Comparison of ENCODE assay signal across 17 mouse cellular contexts in the genomic region with DNA sequence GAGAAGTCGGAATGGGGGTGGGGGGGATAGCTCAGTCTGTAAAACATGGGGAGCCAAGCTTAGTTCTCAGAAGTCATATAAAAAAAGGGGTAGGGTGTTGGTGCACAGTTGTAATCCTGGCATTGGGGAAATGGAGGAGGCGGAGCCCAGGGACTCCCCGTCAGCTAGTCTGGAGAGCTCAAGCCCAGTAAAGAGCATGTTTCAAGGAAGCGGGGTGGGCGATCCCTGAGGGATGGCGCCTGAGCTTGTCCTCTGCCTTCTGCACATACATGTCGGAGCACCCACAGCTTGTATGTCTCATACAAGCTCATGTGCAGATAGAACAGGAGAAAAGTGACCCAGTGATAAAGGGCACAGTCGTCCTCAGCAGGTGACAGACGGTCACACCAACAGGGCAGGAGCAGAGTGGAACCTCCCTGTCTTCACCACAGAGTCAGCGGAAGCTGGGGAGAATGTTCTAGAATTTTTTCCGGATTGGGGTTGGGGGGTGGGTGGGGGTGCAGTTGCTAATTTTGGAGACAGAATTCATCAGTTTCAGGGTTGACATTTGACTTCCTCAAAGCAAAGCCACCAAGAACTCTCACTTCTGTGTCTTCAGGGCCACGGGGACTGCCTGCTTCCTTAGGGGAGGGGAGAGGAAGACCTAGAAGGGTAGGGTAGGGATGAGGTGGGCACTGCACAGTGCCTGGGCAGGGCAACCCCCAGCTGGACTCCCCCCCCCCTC.
DNase-seq lines count a peak whose midpoint lies in the region; ATAC-seq lines count a peak whose summit lies in the region.
"Had no signal": no experiment of that assay in that cellular context is flagged by ENCODE, and none has a peak within 500 bp of the region (broad histone marks: within the 10 kb centered on the region; RNA-seq: fewer than 3 reads in every experiment).

No protein-coding gene starts in this region.

- no peak for DNase-seq in hindbrain, embryonic 14.5 days (ENCODE audit: low spot score)
- DNase-seq in B cell, adult 2 months, result peak; percentile 44 to 56
- DNase-seq in liver, embryonic 13.5 days, result no peak
- DNase-seq in adrenal gland, adult 2 months, result no peak
- DNase-seq in left cerebral cortex, postnatal 14 days (ENCODE audit: low spot score in 2 of 2), result no peak
- no peak for DNase-seq in cerebellum, adult 11-12 months
- DNase-seq: cerebellum, postnatal 25 days; kidney, adult 11 months; kidney, postnatal 4 days; layer of hippocampus, postnatal 36 days; lung, embryonic 14.5 days; right cerebral cortex, postnatal 25 days had no signal

- no peak overlapping the region for H3K9ac ChIP-seq in hindbrain, embryonic 15.5 days
- no peak overlapping the region for H3K9ac ChIP-seq in hindbrain, embryonic 14.5 days
- no peak overlapping the region for H3K9ac ChIP-seq in liver, embryonic 13.5 days
- H3K9ac ChIP-seq: embryonic facial prominence, embryonic 13.5 days; lung, embryonic 14.5 days; neural tube, embryonic 15.5 days had no signal

- no peak overlapping the region for H3K4me3 ChIP-seq in hindbrain, embryonic 15.5 days
- H3K4me3 ChIP-seq in hindbrain, embryonic 14.5 days (replicated peaks; ENCODE audit: low read length), result no peak overlapping the region
- no peak overlapping the region for H3K4me3 ChIP-seq in liver, embryonic 13.5 days (replicated peaks)
- H3K4me3 ChIP-seq: embryonic facial prominence, embryonic 13.5 days; neural tube, embryonic 15.5 days had no signal

- H3K36me3 ChIP-seq in hindbrain, embryonic 15.5 days, result no peaks in the 10 kb centered on the region
- H3K36me3 ChIP-seq in hindbrain, embryonic 14.5 days (replicated peaks; ENCODE audit: control insufficient read depth, insufficient read depth), result no peaks in the 10 kb centered on the region
- H3K36me3 ChIP-seq in liver, embryonic 13.5 days, result no peaks in the 10 kb centered on the region
- H3K36me3 ChIP-seq: neural tube, embryonic 15.5 days had no signal

- intact Hi-C loops in left cerebral cortex, postnatal 14 days (cut with DNase I), result no loop called here

- H3K9me3 ChIP-seq in hindbrain, embryonic 15.5 days, result no peaks in the 10 kb centered on the region
- no peaks in the 10 kb centered on the region for H3K9me3 ChIP-seq in hindbrain, embryonic 14.5 days (ENCODE audit: control insufficient read depth, low read length)
- H3K9me3 ChIP-seq in liver, embryonic 13.5 days (replicated peaks), result no peaks in the 10 kb centered on the region
- H3K9me3 ChIP-seq: embryonic facial prominence, embryonic 13.5 days; neural tube, embryonic 15.5 days had no signal

- peak; percentile 34; the same call in 1 of the 2 replicates for ATAC-seq in hindbrain, embryonic 15.5 days (ENCODE audit: low FRiP score, low read depth)
- ATAC-seq in hindbrain, embryonic 14.5 days (ENCODE audit: low FRiP score), result no peak
- peak; percentile 41; the same call in 1 of the 2 replicates for ATAC-seq in liver, embryonic 13.5 days (ENCODE audit: low read depth)
- ATAC-seq in monocyte, adult 5-6 weeks (replicated peaks; ENCODE audit: insufficient number of reproducible peaks, low FRiP score, low TSS enrichment, poor library complexity, severe bottlenecking), result peak; percentile 85

- WGBS in hindbrain, embryonic 15.5 days, result 88% methylated on average over 12 of the region's 12 CpGs
- 95% methylated on average over 12 of the region's 12 CpGs for WGBS in hindbrain, embryonic 14.5 days
- WGBS in liver, embryonic 13.5 days (ENCODE audit: insufficient replicate concordance), result 35% methylated on average over 12 of the region's 12 CpGs

- H3K4me1 ChIP-seq in hindbrain, embryonic 15.5 days (replicated peaks), result no peaks in the 10 kb centered on the region
- H3K4me1 ChIP-seq in hindbrain, embryonic 14.5 days (replicated peaks; ENCODE audit: control insufficient read depth, insufficient read depth, low read length), result no peaks in the 10 kb centered on the region
- 0 out of 2 replicates have a peak, but pooled peaks cover 5% of the 10 kb centered on the region for H3K4me1 ChIP-seq in liver, embryonic 13.5 days (replicated peaks)
- H3K4me1 ChIP-seq: embryonic facial prominence, embryonic 13.5 days; neural tube, embryonic 15.5 days had no signal

- no peak overlapping the region for H3K4me2 ChIP-seq in hindbrain, embryonic 15.5 days
- no peak overlapping the region for H3K4me2 ChIP-seq in hindbrain, embryonic 14.5 days (replicated peaks)
- H3K4me2 ChIP-seq in liver, embryonic 13.5 days, result no peak overlapping the region
- H3K4me2 ChIP-seq: embryonic facial prominence, embryonic 13.5 days; heart, embryonic 11.5 days; lung, embryonic 14.5 days; neural tube, embryonic 15.5 days had no signal

- no peak overlapping the region for H3K27ac ChIP-seq in hindbrain, embryonic 15.5 days (replicated peaks)
- H3K27ac ChIP-seq in hindbrain, embryonic 14.5 days, result no peak overlapping the region
- H3K27ac ChIP-seq in liver, embryonic 13.5 days, result 0 out of 2 replicates have a peak overlapping the region, but pooled peaks have one; percentile 34
- H3K27ac ChIP-seq: embryonic facial prominence, embryonic 13.5 days; neural tube, embryonic 15.5 days had no signal

- H3K27me3 ChIP-seq in hindbrain, embryonic 15.5 days, result no peaks in the 10 kb centered on the region
- H3K27me3 ChIP-seq in hindbrain, embryonic 14.5 days (ENCODE audit: control insufficient read depth, insufficient read depth, low read length), result no peaks in the 10 kb centered on the region
- no peaks in the 10 kb centered on the region for H3K27me3 ChIP-seq in liver, embryonic 13.5 days
- H3K27me3 ChIP-seq: embryonic facial prominence, embryonic 13.5 days; neural tube, embryonic 15.5 days had no signal

Comparison
In these comparisons a context has a peak if more than half of its experiments do, and no peak if none do; other contexts are left out.
1. DNase-seq: peak in B cell, adult 2 months (2 of 2); none in hindbrain, embryonic 14.5 days (single experiment), liver, embryonic 13.5 days (single experiment), adrenal gland, adult 2 months (single experiment), left cerebral cortex, postnatal 14 days (0 of 2) and cerebellum, adult 11-12 months (single experiment).